31 mouse cellular contexts compared by ENCODE assay signal in genomic region chrX:37013870-37014269, GRCm38 (mm10). TPM values are rescaled to one million over a fixed set of nuclear protein-coding genes. Genes with fewer than 3 reads are reported as not detected.
"Had no signal": no experiment of that assay in that cellular context is flagged by ENCODE, and none has a peak within 500 bp of the region (broad histone marks: within the 10 kb centered on the region; RNA-seq: fewer than 3 reads in every experiment).

No protein-coding gene starts in this region.

- H3K4me1 ChIP-seq: heart, embryonic 13.5 days; heart, embryonic 15.5 days; hindbrain, embryonic 13.5 days; hindbrain, embryonic 15.5 days; kidney, embryonic 15.5 days; limb, embryonic 13.5 days; limb, embryonic 15.5 days had no signal

- DNase-seq: gastrocnemius, postnatal 14 days; gastrocnemius, postnatal 36 days; heart, adult 11 months; heart, adult 2 months; heart, postnatal 14 days; heart, postnatal 36 days; kidney, adult 11 months; kidney, adult 2 months; kidney, adult 9 months; kidney, postnatal 14 days; kidney, postnatal 36 days; layer of hippocampus, adult 9-11 months; layer of hippocampus, postnatal 36 days; left cerebral cortex, postnatal 4 days had no signal

- H3K27ac ChIP-seq: heart, adult 2 months; heart, embryonic 13.5 days; heart, embryonic 15.5 days; hindbrain, embryonic 13.5 days; hindbrain, embryonic 15.5 days; hindbrain, postnatal 0 days; kidney, embryonic 15.5 days; kidney, postnatal 0 days; limb, embryonic 13.5 days; limb, embryonic 15.5 days had no signal

- H3K4me3 ChIP-seq: heart, adult 2 months; heart, embryonic 13.5 days; heart, embryonic 15.5 days; hindbrain, embryonic 13.5 days; hindbrain, embryonic 15.5 days; kidney, embryonic 15.5 days; limb, embryonic 13.5 days; limb, embryonic 15.5 days had no signal

- ATAC-seq: hindbrain, postnatal 0 days; intestine, embryonic 16.5 days had no signal

- H3K4me2 ChIP-seq: heart, embryonic 11.5 days; heart, embryonic 13.5 days; heart, embryonic 15.5 days; hindbrain, embryonic 13.5 days; hindbrain, embryonic 15.5 days; kidney, embryonic 15.5 days; limb, embryonic 13.5 days; limb, embryonic 15.5 days had no signal

- H3K9ac ChIP-seq: heart, embryonic 13.5 days; heart, embryonic 15.5 days; hindbrain, embryonic 13.5 days; hindbrain, embryonic 15.5 days; kidney, embryonic 15.5 days; limb, embryonic 13.5 days; limb, embryonic 15.5 days had no signal

- H3K27me3 ChIP-seq: heart, embryonic 13.5 days; heart, embryonic 15.5 days; hindbrain, embryonic 13.5 days; hindbrain, embryonic 15.5 days; kidney, embryonic 15.5 days; limb, embryonic 13.5 days; limb, embryonic 15.5 days had no signal

- H3K36me3 ChIP-seq: heart, embryonic 13.5 days; heart, embryonic 15.5 days; hindbrain, embryonic 13.5 days; hindbrain, embryonic 15.5 days; kidney, embryonic 15.5 days; limb, embryonic 13.5 days; limb, embryonic 15.5 days had no signal

- H3K9me3 ChIP-seq: heart, embryonic 13.5 days; heart, embryonic 15.5 days; hindbrain, embryonic 13.5 days; hindbrain, embryonic 15.5 days; kidney, embryonic 15.5 days; limb, embryonic 13.5 days; limb, embryonic 15.5 days had no signal

RNA-seq across cellular contexts. Expression of gene Sowahd, which starts 34.8 kb away (rescaled TPM):
- polyA plus RNA-seq: gonadal fat pad, adult 2 months; heart, adult 2 months; heart, postnatal 0 days; hindbrain, embryonic 11.5 days; hindbrain, embryonic 15.5 days; intestine, embryonic 14.5 days; kidney, embryonic 15.5 days; kidney, postnatal 0 days; large intestine, adult 2 months; limb, embryonic 11.5 days; limb, embryonic 13.5 days; limb, embryonic 15.5 days had no signal
